Mouse (Mus musculus) megakaryocyte, embryonic 14.5 days (primary cell): ENCODE results near the gene Ccdc157. TPM values are rescaled to one million over a fixed set of nuclear protein-coding genes. Genes with fewer than 3 reads are reported as not detected.

Experiments used
- H3K27me3 ChIP-seq: replicated peaks from 2 replicates; pipeline ENCODE3; 2012; ENCODE audit warnings: inconsistent platforms
- H3K36me3 ChIP-seq: replicated peaks from 2 replicates; pipeline ENCODE3; 2012; ENCODE audit warnings: low read length, inconsistent platforms, mixed read lengths
- H3K4me1 ChIP-seq: 2 replicates; pipeline ENCODE4 v1.6.1; 2012; ENCODE audit warnings: inconsistent platforms
- H3K4me3 ChIP-seq: replicated peaks from 2 replicates; pipeline ENCODE3; 2012; ENCODE audit warnings: moderate library complexity, mild to moderate bottlenecking, inconsistent platforms
- H3K9me3 ChIP-seq: 2 replicates; pipeline ENCODE4 v1.6.1; 2012; ENCODE audit warnings: inconsistent platforms
- FLI1 ChIP-seq: IDR thresholded peaks from 2 replicates; pipeline ENCODE4 v1.6.1; 2012; ENCODE audit warnings: low read length, inconsistent platforms, mixed read lengths
- GATA1 ChIP-seq: IDR thresholded peaks from 3 replicates; pipeline ENCODE4 v1.6.1; 2012; ENCODE audit warnings: mixed read lengths, low read length, inconsistent platforms, borderline replicate concordance
- polyA plus RNA-seq: library from polyadenylated mRNA; stranded (reverse); fragments of >175 nt; gene quantifications from 2 replicates; pipeline ENCODE4 v1.2.3, GENCODE M21; 2012; ENCODE audit warnings: low replicate concordance; ENCODE audit not compliant: insufficient read depth

Ccdc157 gene
- polyA plus RNA-seq, 1 experiment, result 0.56 TPM

DNA sequence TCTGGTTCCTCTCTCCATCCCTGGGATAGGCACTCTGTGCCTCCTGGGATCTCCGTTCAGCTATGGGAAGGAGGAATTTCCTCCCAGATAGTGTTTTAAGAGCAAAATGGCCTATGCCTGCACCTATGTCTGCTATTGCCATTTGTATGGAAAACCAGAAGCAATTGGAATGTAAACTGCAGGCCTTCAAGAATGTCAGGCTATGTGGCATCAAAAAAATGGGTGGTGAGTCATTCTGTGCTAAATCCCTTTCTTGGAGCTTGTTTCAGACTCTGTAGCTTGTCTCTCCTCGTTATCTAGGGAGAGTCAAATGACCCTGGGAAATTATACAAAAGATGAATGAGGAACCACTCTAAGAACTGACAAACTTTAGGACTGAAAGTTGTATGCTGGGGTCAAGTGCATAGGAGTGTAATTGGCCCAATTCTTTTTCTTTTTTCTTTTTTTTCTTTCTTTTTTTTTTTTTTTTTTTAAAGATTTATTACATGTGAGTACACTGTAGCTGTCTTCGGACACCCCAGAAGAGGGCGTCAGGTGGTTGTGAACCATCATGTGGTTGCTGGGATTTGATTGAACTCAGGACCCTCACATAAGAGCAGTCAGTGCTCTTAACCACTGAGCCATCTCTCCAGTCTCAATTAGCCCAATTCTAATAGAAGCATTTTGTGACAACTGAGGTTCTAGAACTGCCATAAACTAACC lies 24.3 kb upstream of the Ccdc157 start:
- Histone ChIP-seq H3K27me3 (peaks cover 10% of the 10 kb centered on the region), H3K4me1 (peaks cover 16% of the 10 kb centered on the region), H3K9me3 (no peaks in the 10 kb centered on the region), H3K36me3 (peaks cover 38% of the 10 kb centered on the region), H3K4me3 (no peak overlapping the region)
- TF ChIP-seq FLI1 (no peak), GATA1 (no peak)

- H3K36me3 ChIP-seq, result peaks cover 47% of the 10 kb centered on the region
- H3K4me3 ChIP-seq, result no peak overlapping the region
- peaks cover 10% of the 10 kb centered on the region for H3K27me3 ChIP-seq
- no peaks in the 10 kb centered on the region for H3K9me3 ChIP-seq
- TF ChIP-seq GATA1 (no peak), FLI1 (no peak)
- peaks cover 16% of the 10 kb centered on the region for H3K4me1 ChIP-seq
Observed at GRCm38 (mm10) chr11:4183511-4183910, 23.4 kb upstream of the Ccdc157 start.

GRCm38 (mm10) chr11:4182061-4182460 lies 22.0 kb upstream of the Ccdc157 start:
- no peaks in the 10 kb centered on the region for H3K27me3 ChIP-seq
- H3K36me3 ChIP-seq, result peaks cover 61% of the 10 kb centered on the region
- TF ChIP-seq GATA1, result no peak
- TF ChIP-seq FLI1, result no peak
- peaks cover 6% of the 10 kb centered on the region for H3K4me1 ChIP-seq
- H3K9me3 ChIP-seq, result no peaks in the 10 kb centered on the region
- H3K4me3 ChIP-seq, result no peak overlapping the region

GRCm38 (mm10) chr11:4177716-4178115 lies 17.6 kb upstream of the Ccdc157 start:
- Histone ChIP-seq H3K27me3 (no peaks in the 10 kb centered on the region), H3K4me3 (no peak overlapping the region), H3K4me1 (0 out of 2 replicates have a peak, but pooled peaks cover 4% of the 10 kb centered on the region), H3K36me3 (peaks cover 99% of the 10 kb centered on the region), H3K9me3 (no peaks in the 10 kb centered on the region)
- TF ChIP-seq GATA1 (no peak), FLI1 (no peak)

- H3K27me3 ChIP-seq, result no peaks in the 10 kb centered on the region
Observed at GRCm38 (mm10) chr11:4174586-4174985, 14.5 kb upstream of the Ccdc157 start.

GRCm38 (mm10) chr11:4166467-4167090 lies 6.5 kb upstream of the Ccdc157 start:
- peaks cover 98% of the 10 kb centered on the region for H3K36me3 ChIP-seq
- no peaks in the 10 kb centered on the region for H3K9me3 ChIP-seq
- TF ChIP-seq GATA1 (no peak), FLI1 (no peak)
- peaks cover 55% of the 10 kb centered on the region for H3K4me1 ChIP-seq
- no peak overlapping the region for H3K4me3 ChIP-seq
- H3K27me3 ChIP-seq, result no peaks in the 10 kb centered on the region

More at GRCm38 (mm10) chr11:4174586-4174985, 14.5 kb upstream of the Ccdc157 start:
- no peak for TF ChIP-seq GATA1
- TF ChIP-seq FLI1, result no peak
- H3K4me3 ChIP-seq, result no peak overlapping the region
- H3K4me1 ChIP-seq, result 0 out of 2 replicates have a peak, but pooled peaks cover 4% of the 10 kb centered on the region
- peaks cover 100% of the 10 kb centered on the region for H3K36me3 ChIP-seq
- no peaks in the 10 kb centered on the region for H3K9me3 ChIP-seq

- no peak overlapping the region for H3K4me3 ChIP-seq
- no peaks in the 10 kb centered on the region for H3K9me3 ChIP-seq
- peaks cover 67% of the 10 kb centered on the region for H3K4me1 ChIP-seq
- peaks cover 84% of the 10 kb centered on the region for H3K36me3 ChIP-seq
- no peaks in the 10 kb centered on the region for H3K27me3 ChIP-seq
- no peak for TF ChIP-seq FLI1
- no peak for TF ChIP-seq GATA1
Observed at GRCm38 (mm10) chr11:4164701-4165100, 4.6 kb upstream of the Ccdc157 start.

- peak overlapping the region; percentile 99 for H3K4me3 ChIP-seq
- TF ChIP-seq GATA1 (no peak), FLI1 (no peak)
- H3K36me3 ChIP-seq, result peaks cover 46% of the 10 kb centered on the region
- peaks cover 67% of the 10 kb centered on the region for H3K4me1 ChIP-seq
- no peaks in the 10 kb centered on the region for H3K27me3 ChIP-seq
- H3K9me3 ChIP-seq, result no peaks in the 10 kb centered on the region
Observed at GRCm38 (mm10) chr11:4160758-4161480, 826 bp upstream of the Ccdc157 start.

DNA sequence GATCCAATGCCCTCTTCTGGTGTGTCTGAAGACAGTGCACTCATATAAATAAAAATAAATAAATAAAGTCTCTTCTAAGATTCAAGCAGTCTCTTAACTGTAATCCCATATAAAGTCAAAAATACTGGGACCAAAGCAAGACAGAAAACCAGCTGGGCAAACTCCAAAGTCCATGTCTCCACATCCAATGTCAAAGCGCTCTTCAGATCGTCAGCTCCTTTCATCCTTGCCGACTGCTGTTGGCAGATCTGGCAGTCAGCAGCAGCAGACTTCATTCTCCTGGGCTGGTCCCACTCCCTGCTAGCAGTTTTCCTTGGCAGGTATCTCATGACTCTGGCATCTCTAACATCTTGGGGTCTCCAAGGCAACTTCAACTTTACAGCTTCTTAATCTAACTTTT lies 1.4 kb downstream of the Ccdc157 start:
- TF ChIP-seq GATA1 (no peak), FLI1 (no peak)
- peaks cover 46% of the 10 kb centered on the region for H3K4me1 ChIP-seq

GRCm38 (mm10) chr11:4155641-4156040 lies 4.5 kb downstream of the Ccdc157 start:
- H3K9me3 ChIP-seq, result peaks cover 6% of the 10 kb centered on the region
- H3K4me3 ChIP-seq, result no peak overlapping the region
- H3K4me1 ChIP-seq, result peaks cover 21% of the 10 kb centered on the region
- H3K36me3 ChIP-seq, result peaks cover 4% of the 10 kb centered on the region
- peaks cover 8% of the 10 kb centered on the region for H3K27me3 ChIP-seq
- no peak for TF ChIP-seq FLI1
- TF ChIP-seq GATA1, result no peak

More for the DNA sequence above, 1.4 kb downstream of the Ccdc157 start:
- Histone ChIP-seq H3K9me3 (peaks cover 6% of the 10 kb centered on the region), H3K36me3 (peaks cover 28% of the 10 kb centered on the region), H3K4me3 (no peak overlapping the region), H3K27me3 (no peaks in the 10 kb centered on the region)
